Mouse (Mus musculus) ES-Bruce4 (cell line): ENCODE measurements around the gene Top2b. TPM values are rescaled to one million over a fixed set of nuclear protein-coding genes. Genes with fewer than 3 reads are reported as not detected.

Experiments
- H3K27ac ChIP-seq: 2 replicates; pipeline ENCODE4 v1.5.1; 2012; ENCODE audit warnings: low read length, inconsistent platforms; ENCODE audit not compliant: insufficient read depth
- H3K27me3 ChIP-seq: 2 replicates; pipeline ENCODE4 v1.6.1; 2012; ENCODE audit warnings: mild to moderate bottlenecking, low read length, inconsistent platforms; ENCODE audit not compliant: control insufficient read depth, poor library complexity, insufficient read depth, severe bottlenecking
- H3K36me3 ChIP-seq: 2 replicates; pipeline ENCODE4 v1.6.1; 2012; ENCODE audit warnings: inconsistent platforms, mild to moderate bottlenecking, low read length, moderate library complexity; ENCODE audit not compliant: control insufficient read depth, poor library complexity, insufficient read depth, severe bottlenecking
- H3K4me1 ChIP-seq: one replicate; pipeline ENCODE4 v1.8.1; 2011; ENCODE audit warnings: low read length; ENCODE audit not compliant: control insufficient read depth, insufficient read depth
- H3K4me3 ChIP-seq: 2 replicates; pipeline ENCODE4 v1.5.1; 2011; ENCODE audit warnings: low read depth, mild to moderate bottlenecking, low read length
- H3K9ac ChIP-seq: 2 replicates; pipeline ENCODE4 v1.6.1; 2012; ENCODE audit warnings: low read depth, mild to moderate bottlenecking, inconsistent platforms; ENCODE audit not compliant: poor library complexity, severe bottlenecking
- H3K9me3 ChIP-seq: replicated peaks from 2 replicates; pipeline ENCODE4 v1.6.1; 2012; ENCODE audit warnings: mild to moderate bottlenecking, low read length, inconsistent platforms; ENCODE audit not compliant: control insufficient read depth, poor library complexity, insufficient read depth, severe bottlenecking
- CTCF ChIP-seq: IDR thresholded peaks from one replicate; pipeline ENCODE4 v1.8.1; 2011; ENCODE audit warnings: low read depth, low read length
- EP300 ChIP-seq: IDR thresholded peaks from 2 replicates; pipeline ENCODE4 v1.6.1; 2011; ENCODE audit warnings: low read depth, low read length; ENCODE audit not compliant: insufficient read depth
- POLR2A ChIP-seq: IDR thresholded peaks from one replicate; pipeline ENCODE4 v1.8.1; 2011; ENCODE audit warnings: low read length; ENCODE audit not compliant: insufficient read depth
- polyA plus RNA-seq: library from polyadenylated mRNA; stranded (reverse); fragments of >200 nt; gene quantifications from 2 replicates; pipeline ENCODE4 v1.2.4, GENCODE M21; 2011; ENCODE audit warnings: low read depth; ENCODE audit not compliant: missing spikeins, insufficient read depth, insufficient read length

The Top2b gene
- polyA plus RNA-seq, 1 experiment = 122 TPM

- Histone ChIP-seq H3K27me3 (no peaks in the 10 kb centered on the region), H3K9ac (no peak overlapping the region), H3K4me1 (no peaks in the 10 kb centered on the region), H3K36me3 (no peaks in the 10 kb centered on the region), H3K4me3 (no peak overlapping the region), H3K9me3 (no peaks in the 10 kb centered on the region), H3K27ac (no peak overlapping the region)
- no peak for TF ChIP-seq EP300
- no peak for TF ChIP-seq POLR2A
Measured at GRCm38 (mm10) chr14:16328959-16329480, 36.0 kb upstream of the Top2b start.

- TF ChIP-seq EP300 = no peak
- no peak for TF ChIP-seq CTCF
- TF ChIP-seq POLR2A = no peak
- no peak overlapping the region for H3K4me3 ChIP-seq
- no peaks in the 10 kb centered on the region for H3K4me1 ChIP-seq
- H3K9ac ChIP-seq = no peak overlapping the region
- no peaks in the 10 kb centered on the region for H3K36me3 ChIP-seq
- no peak overlapping the region for H3K27ac ChIP-seq
- H3K27me3 ChIP-seq = no peaks in the 10 kb centered on the region
- no peaks in the 10 kb centered on the region for H3K9me3 ChIP-seq
Measured at GRCm38 (mm10) chr14:16329756-16330155, 35.2 kb upstream of the Top2b start.

- H3K9me3 ChIP-seq = no peaks in the 10 kb centered on the region
- TF ChIP-seq POLR2A = no peak
- no peak for TF ChIP-seq CTCF
- no peak for TF ChIP-seq EP300
- no peak overlapping the region for H3K27ac ChIP-seq
- no peaks in the 10 kb centered on the region for H3K27me3 ChIP-seq
- peaks cover 2% of the 10 kb centered on the region for H3K4me1 ChIP-seq
- no peaks in the 10 kb centered on the region for H3K36me3 ChIP-seq
- H3K9ac ChIP-seq = no peak overlapping the region
- H3K4me3 ChIP-seq = no peak overlapping the region
Measured at GRCm38 (mm10) chr14:16334260-16334659, 30.7 kb upstream of the Top2b start.

GRCm38 (mm10) chr14:16335835-16336417 is 29.1 kb upstream of the Top2b start:
- Histone ChIP-seq H3K27me3 (no peaks in the 10 kb centered on the region), H3K9me3 (no peaks in the 10 kb centered on the region), H3K4me1 (peaks cover 2% of the 10 kb centered on the region), H3K27ac (no peak overlapping the region), H3K36me3 (no peaks in the 10 kb centered on the region), H3K4me3 (no peak overlapping the region), H3K9ac (no peak overlapping the region)
- TF ChIP-seq EP300 (no peak), CTCF (no peak), POLR2A (no peak)

GRCm38 (mm10) chr14:16347505-16347904 is 17.5 kb upstream of the Top2b start:
- no peaks in the 10 kb centered on the region for H3K36me3 ChIP-seq
- H3K9ac ChIP-seq = no peak overlapping the region
- no peak overlapping the region for H3K4me3 ChIP-seq
- H3K27ac ChIP-seq = no peak overlapping the region
- no peak for TF ChIP-seq EP300
- no peak for TF ChIP-seq CTCF
- TF ChIP-seq POLR2A = no peak
- H3K9me3 ChIP-seq = no peaks in the 10 kb centered on the region
- H3K27me3 ChIP-seq = no peaks in the 10 kb centered on the region
- H3K4me1 ChIP-seq = no peaks in the 10 kb centered on the region

- H3K4me3 ChIP-seq = no peak overlapping the region
- H3K4me1 ChIP-seq = no peaks in the 10 kb centered on the region
- no peaks in the 10 kb centered on the region for H3K27me3 ChIP-seq
- no peaks in the 10 kb centered on the region for H3K36me3 ChIP-seq
- H3K27ac ChIP-seq = no peak overlapping the region
- no peak for TF ChIP-seq POLR2A
- TF ChIP-seq EP300 = no peak
- TF ChIP-seq CTCF = no peak
- no peak overlapping the region for H3K9ac ChIP-seq
- no peaks in the 10 kb centered on the region for H3K9me3 ChIP-seq
Measured at GRCm38 (mm10) chr14:16359704-16360103, 5.3 kb upstream of the Top2b start.
